Mouse (Mus musculus): Measurements from ENCODE around the gene Ppdpf. TPM values are rescaled to one million over a fixed set of nuclear protein-coding genes. Genes with fewer than 3 reads are reported as not detected.

Ppdpf gene
- polyA plus RNA-seq, 1 experiment from 2014 or later: 364 TPM

- Histone ChIP-seq H3K27me3 (ENCODE audit: insufficient read depth, low read length) (no peaks in the 10 kb centered on the region), H3K4me2 (no peak within 1 kb of the TSS), H3K9ac (no peak within 1 kb of the TSS), H3K36me3 (ENCODE audit: insufficient read depth) (no peaks in the 10 kb centered on the region), H3K4me3 (ENCODE audit: low read depth, low read length) (no peak within 1 kb of the TSS), H3K4me1 (ENCODE audit: insufficient read depth) (no peaks in the 10 kb centered on the region), H3K27ac (ENCODE audit: low read depth) (no peak within 1 kb of the TSS), H3K9me3 (ENCODE audit: low read depth, low read length) (no peaks in the 10 kb centered on the region)
- 84% methylated on average over 3 of the region's 3 CpGs for WGBS
- ATAC-seq (ENCODE audit: insufficient read depth): no peak
- no peak for DNase-seq
- TF ChIP-seq CTCF (IDR thresholded peaks at IDR 0.05; ENCODE audit: low read depth): no peak
Observed at GRCm38 (mm10) chr2:181202422-181202821, 15.4 kb downstream of the Ppdpf start, which contains the start of gene Ptk6. Gene Ptk6, minus strand, starts transcription at chr2:181202789.

- 74% methylated on average over 6 of the region's 6 CpGs for WGBS
- DNase-seq: no peak
- H3K4me2 ChIP-seq: no peak overlapping the region
- H3K27me3 ChIP-seq (ENCODE audit: insufficient read depth, low read length): no peaks in the 10 kb centered on the region
- no peaks in the 10 kb centered on the region for H3K9me3 ChIP-seq (ENCODE audit: low read depth, low read length)
- H3K27ac ChIP-seq (ENCODE audit: low read depth): no peak overlapping the region
- no peak for ATAC-seq (ENCODE audit: insufficient read depth)
- no peak overlapping the region for H3K9ac ChIP-seq
- H3K36me3 ChIP-seq (ENCODE audit: insufficient read depth): no peaks in the 10 kb centered on the region
- no peak overlapping the region for H3K4me3 ChIP-seq (ENCODE audit: low read depth, low read length)
- H3K4me1 ChIP-seq (ENCODE audit: insufficient read depth): no peaks in the 10 kb centered on the region
- TF ChIP-seq CTCF (IDR thresholded peaks at IDR 0.05; ENCODE audit: low read depth): no peak
Observed at GRCm38 (mm10) chr2:181202886-181203285, 15.8 kb downstream of the Ppdpf start.

- Histone ChIP-seq H3K9me3 (ENCODE audit: low read depth, low read length) (no peaks in the 10 kb centered on the region), H3K36me3 (ENCODE audit: insufficient read depth) (no peaks in the 10 kb centered on the region), H3K9ac (no peak overlapping the region), H3K27me3 (ENCODE audit: insufficient read depth, low read length) (no peaks in the 10 kb centered on the region), H3K4me3 (ENCODE audit: low read depth, low read length) (no peak overlapping the region), H3K4me2 (no peak overlapping the region), H3K4me1 (ENCODE audit: insufficient read depth) (no peaks in the 10 kb centered on the region), H3K27ac (ENCODE audit: low read depth) (no peak overlapping the region)
- DNase-seq (no peak), ATAC-seq (ENCODE audit: insufficient read depth) (no peak)
- 76% methylated on average over 5 of the region's 5 CpGs for WGBS
- TF ChIP-seq CTCF (IDR thresholded peaks at IDR 0.05; ENCODE audit: low read depth): no peak
Observed at GRCm38 (mm10) chr2:181205678-181206077, 18.6 kb downstream of the Ppdpf start.

GRCm38 (mm10) chr2:181206118-181206517 lies 19.1 kb downstream of the Ppdpf start:
- Histone ChIP-seq H3K27ac (ENCODE audit: low read depth) (no peak overlapping the region), H3K9ac (no peak overlapping the region), H3K4me3 (ENCODE audit: low read depth, low read length) (no peak overlapping the region), H3K4me1 (ENCODE audit: insufficient read depth) (no peaks in the 10 kb centered on the region), H3K4me2 (no peak overlapping the region), H3K9me3 (ENCODE audit: low read depth, low read length) (no peaks in the 10 kb centered on the region), H3K36me3 (ENCODE audit: insufficient read depth) (no peaks in the 10 kb centered on the region), H3K27me3 (ENCODE audit: insufficient read depth, low read length) (peaks cover 1% of the 10 kb centered on the region; the same call in 1 of the 2 replicates)
- WGBS: 73% methylated on average over 9 of the region's 9 CpGs
- TF ChIP-seq CTCF (IDR thresholded peaks at IDR 0.05; ENCODE audit: low read depth): no peak
- DNase-seq: no peak
- peak; percentile 52; the same call in 1 of the 2 replicates for ATAC-seq (ENCODE audit: insufficient read depth)

- WGBS: 4% methylated on average over 34 of the region's 34 CpGs
- Histone ChIP-seq H3K36me3 (ENCODE audit: insufficient read depth) (no peaks in the 10 kb centered on the region), H3K9me3 (ENCODE audit: low read depth, low read length) (no peaks in the 10 kb centered on the region), H3K4me3 (ENCODE audit: low read depth, low read length) (peak overlapping the region; percentile 33), H3K4me2 (peak overlapping the region; percentile 62), H3K4me1 (ENCODE audit: insufficient read depth) (no peaks in the 10 kb centered on the region), H3K27ac (ENCODE audit: low read depth) (no peak overlapping the region), H3K27me3 (ENCODE audit: insufficient read depth, low read length) (peaks cover 35% of the 10 kb centered on the region), H3K9ac (peak overlapping the region; percentile 22)
- TF ChIP-seq CTCF (IDR thresholded peaks at IDR 0.05; ENCODE audit: low read depth): no peak
- ATAC-seq (ENCODE audit: insufficient read depth) (peak; percentile 60), DNase-seq (no peak)
Observed at GRCm38 (mm10) chr2:181212389-181213020, 25.5 kb downstream of the Ppdpf start.

GRCm38 (mm10) chr2:181213021-181213445 lies 26.0 kb downstream of the Ppdpf start, which contains the start of gene Srms:
Gene Srms, minus strand, starts transcription at chr2:181213185.
- peak; percentile 66; the same call in 1 of the 2 replicates for ATAC-seq (ENCODE audit: insufficient read depth)

GRCm38 (mm10) chr2:181216037-181216436 lies 29.0 kb downstream of the Ppdpf start:
- Histone ChIP-seq H3K27me3 (ENCODE audit: insufficient read depth, low read length) (peaks cover 35% of the 10 kb centered on the region), H3K4me1 (ENCODE audit: insufficient read depth) (peaks cover 4% of the 10 kb centered on the region; the same call in 1 of the 2 replicates), H3K36me3 (ENCODE audit: insufficient read depth) (no peaks in the 10 kb centered on the region), H3K9me3 (ENCODE audit: low read depth, low read length) (no peaks in the 10 kb centered on the region), H3K9ac (no peak overlapping the region), H3K4me2 (no peak overlapping the region), H3K27ac (ENCODE audit: low read depth) (no peak overlapping the region), H3K4me3 (ENCODE audit: low read depth, low read length) (no peak overlapping the region)
- TF ChIP-seq CTCF (IDR thresholded peaks at IDR 0.05; ENCODE audit: low read depth): no peak
- no peak for ATAC-seq (ENCODE audit: insufficient read depth)
- WGBS: 80% methylated on average over 6 of the region's 6 CpGs
- DNase-seq: no peak

More at GRCm38 (mm10) chr2:181213021-181213445, 26.0 kb downstream of the Ppdpf start, which contains the start of gene Srms:
- Histone ChIP-seq H3K36me3 (ENCODE audit: insufficient read depth) (no peaks in the 10 kb centered on the region), H3K27me3 (ENCODE audit: insufficient read depth, low read length) (peaks cover 35% of the 10 kb centered on the region), H3K4me2 (peak within 1 kb of the TSS; percentile 62), H3K4me1 (ENCODE audit: insufficient read depth) (no peaks in the 10 kb centered on the region), H3K4me3 (ENCODE audit: low read depth, low read length) (peak within 1 kb of the TSS; percentile 33), H3K27ac (ENCODE audit: low read depth) (no peak within 1 kb of the TSS), H3K9ac (peak within 1 kb of the TSS; percentile 22), H3K9me3 (ENCODE audit: low read depth, low read length) (no peaks in the 10 kb centered on the region)
- DNase-seq: peak; percentile 38
- 1% methylated on average over 17 of the region's 17 CpGs for WGBS
- TF ChIP-seq CTCF (IDR thresholded peaks at IDR 0.05; ENCODE audit: low read depth): no peak
